Mouse (Mus musculus): Measurements from ENCODE around the gene Ada. TPM values are rescaled to one million over a fixed set of nuclear protein-coding genes. Genes with fewer than 3 reads are reported as not detected.
"Not testable (repeated sequence)": the region's sequence is repeated elsewhere in the genome, so short reads cannot be mapped to it uniquely, and the experiment has no call there.

The Ada gene
- total RNA-seq, 4 experiments from 2014 or later = 3.3 to 6.1 (median 5.3) TPM

GRCm38 (mm10) chr2:163696763-163697162 is 53.3 kb downstream of the Ada start:
- DNase-seq = no peak

DNA sequence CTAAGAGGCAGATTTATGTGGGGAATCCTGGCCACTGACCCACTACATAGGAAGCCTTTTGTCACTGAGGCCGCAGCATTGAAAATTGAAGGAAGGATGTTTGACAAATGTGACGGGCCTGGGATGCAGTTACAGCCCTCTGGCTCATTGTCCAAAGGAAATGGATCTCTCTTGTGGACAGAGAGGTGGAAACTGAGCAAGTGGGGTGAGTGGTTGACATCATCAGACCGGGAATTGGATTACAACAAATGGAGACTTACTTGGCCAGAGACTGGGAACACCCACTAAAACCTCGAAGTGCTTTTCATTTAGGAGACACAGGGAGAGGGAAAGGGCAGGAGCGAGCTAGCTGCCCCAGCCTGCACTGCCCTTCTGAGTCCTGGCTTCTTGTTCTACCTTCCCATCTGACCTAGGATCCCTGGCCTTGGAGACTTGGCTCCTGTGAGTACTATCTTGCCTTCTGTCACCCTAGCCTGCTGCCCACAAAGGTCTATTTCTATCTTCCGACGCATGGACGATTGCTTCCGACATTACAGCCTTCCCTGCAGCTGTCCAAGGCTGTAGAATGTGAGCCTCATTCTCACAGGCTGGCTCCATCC is 56.2 kb downstream of the Ada start:
- DNase-seq = no peak

- DNase-seq = no peak
These were observed 57.0 kb downstream of the Ada start for GRCm38 (mm10) chr2:163692873-163693612.

DNA sequence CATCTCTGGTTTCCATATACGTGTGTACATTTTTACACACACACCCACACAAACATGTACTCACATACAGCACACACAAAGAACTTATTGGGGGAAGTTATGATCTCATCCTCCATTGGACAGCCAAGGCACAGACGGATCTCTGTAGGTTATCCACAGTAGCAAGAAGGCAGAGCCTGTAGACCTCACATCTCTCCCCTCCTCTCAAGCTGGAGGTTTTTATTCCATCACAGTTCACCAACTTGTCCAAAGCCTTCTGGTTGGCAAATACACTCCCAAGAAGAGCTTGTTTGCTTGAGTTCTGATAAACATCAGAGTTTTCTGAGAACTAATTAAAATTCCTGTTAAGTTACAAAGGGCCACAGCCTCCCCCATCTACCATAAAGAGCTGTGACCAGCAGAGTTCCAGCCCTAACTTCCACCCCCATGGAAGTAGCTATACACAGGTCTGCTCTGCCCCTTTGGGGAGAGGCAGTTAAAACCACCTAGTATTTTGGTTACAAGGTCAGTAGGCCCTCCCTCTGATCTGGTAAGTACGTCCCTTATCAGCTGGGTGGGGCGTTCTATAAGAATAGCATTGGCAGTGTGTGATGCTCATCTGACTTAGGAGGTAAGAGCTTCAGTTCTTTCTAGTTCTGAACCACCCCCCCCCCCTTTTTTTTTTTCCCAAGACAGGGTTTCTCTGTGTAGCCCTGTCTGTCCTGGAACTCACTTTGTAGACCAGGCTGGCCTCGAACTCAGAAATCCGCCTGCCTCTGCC is 58.0 kb downstream of the Ada start:
- DNase-seq = no peak

- no peak for DNase-seq
These were observed 59.4 kb downstream of the Ada start for GRCm38 (mm10) chr2:163690409-163691304.

GRCm38 (mm10) chr2:163689771-163690170 is 60.3 kb downstream of the Ada start:
- no peak for DNase-seq

DNA sequence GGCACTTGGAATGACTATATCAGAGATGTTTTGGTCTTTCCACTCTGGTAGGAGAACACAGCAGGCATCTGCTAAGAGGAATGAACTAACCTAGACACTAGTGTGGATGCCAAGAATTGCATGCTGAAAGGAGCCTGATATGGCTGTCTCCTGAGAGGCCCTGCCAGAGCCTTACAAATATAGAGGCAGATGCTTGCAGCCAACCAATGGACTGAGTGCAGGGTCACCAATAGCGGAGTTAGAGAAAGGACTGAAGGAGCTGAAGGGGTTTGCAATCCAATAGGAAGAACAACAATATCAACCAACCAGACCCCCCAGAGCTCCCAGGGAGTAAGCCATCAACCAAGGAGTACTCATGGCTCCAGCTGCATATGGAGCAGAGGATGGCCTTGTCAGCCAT is 61.7 kb downstream of the Ada start:
- not testable (repeated sequence) for DNase-seq

GRCm38 (mm10) chr2:163686886-163687285 is 63.2 kb downstream of the Ada start:
- no peak for DNase-seq

GRCm38 (mm10) chr2:163686233-163686632 is 63.8 kb downstream of the Ada start:
- DNase-seq = no peak

DNA sequence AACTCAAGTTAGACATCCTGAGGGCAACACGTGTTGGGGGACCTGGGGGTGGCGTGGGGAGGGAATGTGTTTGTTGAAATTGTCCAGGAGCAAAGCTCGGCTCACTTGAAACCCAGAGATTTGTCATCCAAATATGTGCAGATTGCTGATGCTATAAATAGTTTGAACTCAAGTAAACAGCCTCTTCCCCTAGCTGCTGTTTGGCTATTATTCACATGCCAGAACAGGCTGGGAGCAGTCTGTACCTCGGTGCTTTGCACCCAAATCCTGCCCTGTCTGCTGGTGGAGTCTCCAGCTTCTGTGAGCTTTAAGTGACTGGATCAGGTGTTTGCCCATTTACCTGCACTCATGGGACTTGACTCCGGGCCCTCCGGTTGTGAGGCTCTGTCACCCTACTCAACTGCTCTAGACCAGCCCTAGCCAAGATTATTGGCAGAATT is 64.3 kb downstream of the Ada start:
- DNase-seq = no peak

DNA sequence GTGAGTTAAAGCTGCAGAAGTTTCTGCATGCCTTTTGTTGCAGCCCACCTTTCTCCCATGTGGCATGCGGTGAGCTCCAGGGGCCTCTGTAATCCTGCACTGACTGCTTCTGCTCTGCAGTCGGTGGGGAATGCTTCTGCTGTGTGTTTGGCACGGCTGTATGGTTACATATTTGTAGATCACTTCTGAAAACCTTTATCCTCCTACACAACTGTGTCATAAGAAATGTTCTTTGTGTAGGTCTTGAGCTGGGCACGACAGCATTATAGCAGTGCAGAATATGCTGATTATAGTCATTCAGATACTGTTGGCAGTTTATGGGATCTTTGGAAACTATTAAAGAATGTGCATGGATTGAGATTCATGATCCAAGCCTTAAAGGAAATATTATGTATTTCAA is 64.8 kb downstream of the Ada start:
- DNase-seq = no peak

DNA sequence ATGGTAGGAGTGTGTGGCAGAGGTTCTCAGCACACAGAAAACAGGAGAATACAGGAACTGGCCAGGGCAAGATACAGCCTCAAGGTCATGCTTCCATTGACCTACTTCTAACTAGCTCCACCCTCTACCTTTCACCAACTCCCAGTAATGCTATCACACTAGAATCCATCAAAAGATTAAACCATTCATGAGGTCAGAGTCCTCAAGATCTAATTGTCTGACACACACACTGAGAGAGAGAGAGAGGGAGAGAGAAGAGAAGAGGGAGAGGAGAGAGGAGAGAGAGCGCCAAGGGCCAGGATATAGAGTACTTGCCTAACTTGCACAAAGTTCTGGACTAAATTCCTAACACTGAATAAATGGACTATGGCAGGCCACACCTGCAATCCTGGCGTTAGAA is 67.7 kb downstream of the Ada start:
- DNase-seq = no peak

DNA sequence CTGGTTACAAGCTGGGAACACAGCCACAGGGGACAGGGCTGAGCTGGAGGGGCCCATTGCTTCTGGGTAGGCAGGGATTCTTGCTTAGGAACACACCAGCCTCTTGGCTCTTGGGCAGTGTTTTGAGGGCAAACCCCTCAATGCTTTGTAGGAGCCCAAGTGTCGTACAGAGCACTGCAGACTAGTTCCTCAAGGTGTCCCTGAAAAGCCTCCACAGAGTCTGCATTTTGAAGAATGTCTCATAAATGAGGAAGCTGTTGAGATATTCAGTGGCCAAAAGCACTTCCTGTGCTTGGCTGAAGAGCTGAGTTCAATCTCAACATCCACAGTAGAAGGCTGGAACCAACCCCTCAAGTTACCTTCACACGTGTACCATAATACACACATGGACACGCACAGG is 73.3 kb downstream of the Ada start:
- DNase-seq = no peak

Other genes with a start within 250 kb of the Ada start
- gene Hnf4a, start 243.4 kb downstream of the Ada start, total RNA-seq (2022) = under 1 TPM in 2 of 4 experiments, not detected in 2; 0.06 to 0.16 TPM
- 10 to 100 TPM; 26.8 to 38.6 (median 31.5) TPM for gene Ttpal, start 147.9 kb downstream of the Ada start, total RNA-seq (2022)
- 100 to 1,000 TPM; 566 to 814 (median 738) TPM for gene Serinc3, start 105.1 kb downstream of the Ada start, total RNA-seq (2022)
- gene Pkig, start 91.9 kb downstream of the Ada start, total RNA-seq (2022) = 10 to 100 TPM; 37.6 to 60.4 (median 57.4) TPM
- 1 to 10 TPM in 1 of 4 experiments, under 1 TPM in 3; 0.38 to 1.7 (median 0.50) TPM for gene Ccn5, start 70.6 kb upstream of the Ada start, total RNA-seq (2022)
- gene Kcnk15, start 103.4 kb upstream of the Ada start, total RNA-seq (2022) = not detected
- gene Rims4, start 168.4 kb upstream of the Ada start, total RNA-seq (2022) = 100 to 1,000 TPM in 2 of 4 experiments, 10 to 100 TPM in 2; 85.0 to 169 (median 121) TPM
- 100 to 1,000 TPM; 219 to 306 (median 257) TPM for gene Ywhab, start 244.7 kb upstream of the Ada start, total RNA-seq (2022)